Mouse (Mus musculus) layer of hippocampus, adult 2 months (tissue): ENCODE data around the gene Adgrl3. TPM values are rescaled to one million over a fixed set of nuclear protein-coding genes. Genes with fewer than 3 reads are reported as not detected.

Experiments
- DNase-seq, 2 experiments: peaks; one replicate each; pipeline ENCODE4 v3.0.0; 2022; ENCODE audit warnings: low spot score in 2 of 2
- H3K27ac ChIP-seq: fragments of 200-600 bp; 2 replicates; pipeline ENCODE4 v1.8.1; 2022
- H3K4me3 ChIP-seq: fragments of 200-600 bp; 2 replicates; pipeline ENCODE4 v1.8.1; 2022; ENCODE audit warnings: mild to moderate bottlenecking
- CTCF ChIP-seq: fragments of 200-600 bp; conservative IDR thresholded peaks from 2 replicates; pipeline ENCODE4 v1.8.1; 2022; ENCODE audit warnings: antibody characterized with exemption, mild to moderate bottlenecking, moderate library complexity
- total RNA-seq, 2 experiments: library from RNA; stranded (reverse); gene quantifications; 2 replicates each; pipeline ENCODE4 v1.2.3; 2021

Adgrl3 gene
- total RNA-seq, 2 experiments from 2014 or later: 177 to 189 TPM

DNA sequence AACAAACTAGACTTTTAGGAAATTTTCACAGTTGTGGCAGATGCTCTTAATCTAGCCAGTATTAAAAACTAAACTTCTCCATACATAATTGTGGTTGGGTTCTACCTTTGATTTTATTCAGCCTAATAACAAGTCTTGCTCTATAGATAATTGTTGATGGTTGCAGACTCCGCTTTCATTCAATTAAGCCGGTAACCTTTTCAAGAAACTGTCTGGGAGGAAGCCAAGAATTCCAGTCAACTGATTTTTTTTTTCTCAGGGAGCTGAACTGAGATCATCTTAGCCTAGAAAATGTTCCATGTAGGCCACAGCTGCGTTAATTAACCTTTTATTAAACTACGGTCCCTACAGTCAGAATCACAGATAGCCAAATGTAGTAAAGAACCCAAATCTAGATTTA is 65.2 kb downstream of the Adgrl3 start:
- DNase-seq: no peak
- TF ChIP-seq CTCF: no peak
- Histone ChIP-seq H3K4me3 (no peak overlapping the region), H3K27ac (no peak overlapping the region)

DNA sequence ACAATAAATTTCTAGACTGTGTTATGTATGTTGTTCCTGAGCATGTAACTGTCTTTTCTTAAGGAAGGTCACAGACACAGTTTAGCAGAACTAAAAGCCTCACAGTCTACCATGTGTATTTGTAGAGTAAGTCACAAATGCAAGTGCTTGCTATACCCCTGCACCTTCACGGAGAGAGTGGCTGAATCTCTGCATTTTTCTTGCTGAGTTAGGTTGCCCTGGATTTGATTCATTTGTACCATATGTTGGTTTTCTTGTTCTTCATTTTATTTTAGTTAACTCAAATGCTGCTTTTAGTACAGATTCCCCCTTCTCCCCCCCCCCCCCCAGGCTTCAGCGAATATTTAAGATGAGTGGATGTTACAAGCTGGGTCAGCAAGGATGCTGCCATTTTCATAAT is 68.7 kb downstream of the Adgrl3 start:
- no peak for DNase-seq
- H3K27ac ChIP-seq: no peak overlapping the region
- TF ChIP-seq CTCF: no peak
- no peak overlapping the region for H3K4me3 ChIP-seq

- no peak for TF ChIP-seq CTCF
- no peak overlapping the region for H3K4me3 ChIP-seq
- DNase-seq: no peak
- no peak overlapping the region for H3K27ac ChIP-seq
These were observed 74.7 kb downstream of the Adgrl3 start for GRCm38 (mm10) chr5:81094618-81095017.

GRCm38 (mm10) chr5:81097131-81097530 is 77.2 kb downstream of the Adgrl3 start:
- Histone ChIP-seq H3K4me3 (no peak overlapping the region), H3K27ac (no peak overlapping the region)
- DNase-seq: no peak
- TF ChIP-seq CTCF: no peak

DNA sequence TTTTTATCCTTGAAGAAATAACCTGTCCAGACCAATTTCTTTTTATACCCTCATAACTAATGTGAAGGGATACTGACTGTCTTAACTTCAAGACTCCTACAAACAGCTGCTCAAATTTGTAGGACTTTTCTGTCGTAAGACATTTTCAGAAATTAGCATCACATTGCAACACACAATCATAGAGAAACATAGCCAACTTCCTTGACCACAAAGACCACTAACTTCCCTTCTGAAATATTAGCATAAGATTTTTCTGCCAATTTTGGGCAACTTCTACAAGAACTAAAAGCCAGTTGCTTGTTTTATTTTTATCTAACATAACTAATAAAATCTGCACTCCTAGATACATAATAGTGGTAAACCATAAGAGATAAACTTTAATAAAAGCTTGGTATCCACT is 87.5 kb downstream of the Adgrl3 start:
- DNase-seq: no peak
- no peak for TF ChIP-seq CTCF
- Histone ChIP-seq H3K27ac (no peak overlapping the region), H3K4me3 (no peak overlapping the region)

GRCm38 (mm10) chr5:81124483-81124882 is 104.5 kb downstream of the Adgrl3 start:
- Histone ChIP-seq H3K27ac (no peak overlapping the region), H3K4me3 (no peak overlapping the region)
- no peak for DNase-seq
- no peak for TF ChIP-seq CTCF

GRCm38 (mm10) chr5:81127639-81128038 is 107.7 kb downstream of the Adgrl3 start:
- DNase-seq: no peak
- no peak overlapping the region for H3K27ac ChIP-seq
- TF ChIP-seq CTCF: no peak
- H3K4me3 ChIP-seq: no peak overlapping the region

- TF ChIP-seq CTCF: no peak
- peak in 1 of 2 experiments; percentile 46 for DNase-seq
- Histone ChIP-seq H3K4me3 (no peak overlapping the region), H3K27ac (peak overlapping the region; percentile 65)
These were observed 116.5 kb downstream of the Adgrl3 start for GRCm38 (mm10) chr5:81136394-81136793.

DNA sequence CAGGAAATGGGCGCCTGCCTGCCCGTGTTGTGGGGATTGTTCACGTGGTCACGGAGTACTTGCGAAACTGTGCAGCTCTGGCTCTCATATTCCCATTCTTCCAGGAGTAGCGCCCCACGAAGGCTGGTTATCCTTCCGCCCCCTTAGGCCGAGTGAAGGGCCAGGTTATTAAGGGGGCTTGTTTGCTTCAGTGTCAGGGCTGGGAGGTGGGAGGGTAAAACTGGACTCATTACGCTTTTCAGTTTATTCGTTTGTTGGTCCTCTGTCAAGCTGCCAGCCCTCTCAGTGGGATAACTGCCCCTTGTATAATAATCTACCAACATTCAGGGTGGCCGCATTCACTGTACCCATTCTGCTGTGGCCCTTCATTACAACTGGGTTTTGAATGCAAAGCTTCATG is 135.9 kb downstream of the Adgrl3 start:
- peak in 1 of 2 experiments; percentile 23 for DNase-seq
- TF ChIP-seq CTCF: no peak
- H3K4me3 ChIP-seq: peak overlapping the region; percentile 36
- peak overlapping the region; percentile 51; the same call in 1 of the 2 replicates for H3K27ac ChIP-seq

DNA sequence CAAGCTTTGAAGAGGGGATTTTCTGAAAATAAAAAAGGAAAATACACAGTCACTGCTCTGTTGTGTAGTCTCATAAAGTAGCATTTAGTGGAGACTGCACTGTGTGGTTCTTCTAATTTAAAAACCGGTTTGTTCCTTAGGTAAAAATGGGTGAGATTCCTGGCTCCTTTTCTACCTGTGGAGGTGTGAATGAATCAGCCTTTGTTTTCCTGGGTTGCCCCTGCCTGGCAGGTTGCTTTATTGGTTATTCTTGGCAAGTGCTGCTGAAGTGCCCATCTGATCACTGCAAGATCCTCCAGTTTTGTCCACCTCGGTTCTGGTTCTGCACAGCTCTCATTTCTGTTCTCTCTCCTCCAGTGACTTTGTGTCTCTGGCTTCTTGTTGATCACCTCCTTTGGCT is 136.3 kb downstream of the Adgrl3 start:
- H3K27ac ChIP-seq: peak overlapping the region; percentile 51; the same call in 1 of the 2 replicates
- H3K4me3 ChIP-seq: no peak overlapping the region; the same call in 1 of the 2 replicates
- no peak for TF ChIP-seq CTCF
- peak in 1 of 2 experiments; percentile 22 for DNase-seq

DNA sequence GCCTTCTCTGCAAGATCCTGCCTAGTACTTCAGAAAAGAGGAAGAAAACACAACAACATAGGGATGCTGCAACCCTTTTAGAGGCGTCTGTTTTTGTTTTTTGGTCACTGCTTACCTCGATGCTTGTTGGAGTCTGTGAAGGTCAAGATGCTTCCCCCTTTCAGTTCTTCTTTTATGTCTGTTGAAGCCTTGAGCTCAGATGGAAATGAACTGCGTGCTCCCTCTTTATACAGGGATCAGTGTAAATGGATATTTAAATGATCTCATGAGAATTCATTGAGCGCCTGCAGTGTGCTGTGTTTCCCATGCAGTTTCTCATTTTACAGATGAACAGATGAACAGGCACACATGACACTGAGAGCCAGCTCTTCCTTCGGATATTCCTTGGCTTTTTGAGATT is 136.9 kb downstream of the Adgrl3 start:
- Histone ChIP-seq H3K27ac (peak overlapping the region; percentile 51; the same call in 1 of the 2 replicates), H3K4me3 (no peak overlapping the region)
- TF ChIP-seq CTCF: no peak
- DNase-seq: no peak

DNA sequence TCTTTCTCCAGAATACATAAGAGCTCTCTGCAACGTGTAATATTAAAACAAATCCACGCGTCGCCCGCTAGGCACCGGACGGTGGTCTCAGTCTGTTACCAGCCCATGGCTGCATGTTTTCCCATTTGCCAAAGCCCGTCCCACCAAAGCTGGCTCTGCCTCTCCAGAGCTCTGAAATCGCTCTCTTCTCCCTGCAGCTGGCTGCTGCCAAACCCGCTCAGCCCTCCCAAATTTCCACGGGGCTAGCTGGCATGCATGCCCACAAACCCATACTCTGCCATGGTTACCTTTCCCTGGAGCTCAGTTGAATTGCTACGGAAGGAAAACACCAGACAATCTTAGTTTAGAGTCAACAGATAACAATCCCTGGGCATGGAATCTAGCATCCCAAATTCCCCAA is 139.1 kb downstream of the Adgrl3 start:
- TF ChIP-seq CTCF: no peak
- H3K27ac ChIP-seq: peak overlapping the region; percentile 4; the same call in 1 of the 2 replicates
- peak in 1 of 2 experiments; percentile 14 for DNase-seq
- peak overlapping the region; percentile 32 for H3K4me3 ChIP-seq

- no peak for TF ChIP-seq CTCF
- DNase-seq: no peak
- Histone ChIP-seq H3K4me3 (no peak overlapping the region), H3K27ac (no peak overlapping the region)
These were observed 140.5 kb downstream of the Adgrl3 start for GRCm38 (mm10) chr5:81160431-81160830.

- no peak for TF ChIP-seq CTCF
- no peak overlapping the region for H3K27ac ChIP-seq
- no peak for DNase-seq
- no peak overlapping the region for H3K4me3 ChIP-seq
These were observed 169.0 kb downstream of the Adgrl3 start for GRCm38 (mm10) chr5:81188871-81189485.
